Mouse (Mus musculus) hindbrain, embryonic 11.5 days (tissue): ENCODE results near the gene Aox4. TPM values are rescaled to one million over a fixed set of nuclear protein-coding genes. Genes with fewer than 3 reads are reported as not detected.

ENCODE experiments used
- ATAC-seq: fragments of 200-750 bp; cut with Nextera tagmentation; 2 replicates; pipeline ENCODE4 v1.8.0; 2017; ENCODE audit warnings: mild to moderate bottlenecking, moderate TSS enrichment, moderate library complexity; ENCODE audit not compliant: low FRiP score
- DNase-seq: peaks from one replicate; pipeline ENCODE4 v3.0.0-alpha.2; 2015; ENCODE audit warnings: low spot score
- H3K27ac ChIP-seq: fragments of 300-500 bp; sonication (generic); 2 replicates; pipeline ENCODE4 v1.5.1; 2014; ENCODE audit warnings: mild to moderate bottlenecking, low read depth, low read length
- H3K27me3 ChIP-seq: fragments of 300-500 bp; sonication (generic); 2 replicates; pipeline ENCODE4 v1.6.1; 2014; ENCODE audit warnings: mild to moderate bottlenecking, low read length, moderate library complexity, mixed read lengths; ENCODE audit not compliant: control insufficient read depth, insufficient read depth
- H3K36me3 ChIP-seq: fragments of 300-500 bp; sonication (generic); 2 replicates; pipeline ENCODE4 v1.6.1; 2014; ENCODE audit warnings: mild to moderate bottlenecking, low read length, moderate library complexity, mixed read lengths; ENCODE audit not compliant: control insufficient read depth, insufficient read depth
- H3K4me1 ChIP-seq: fragments of 300-500 bp; sonication (generic); replicated peaks from 2 replicates; pipeline ENCODE4 v1.6.1; 2014; ENCODE audit warnings: low read length, mixed read lengths; ENCODE audit not compliant: control insufficient read depth, insufficient read depth
- H3K4me2 ChIP-seq: fragments of 300-500 bp; sonication (generic); replicated peaks from 2 replicates; pipeline ENCODE4 v1.6.1; 2014; ENCODE audit warnings: mild to moderate bottlenecking, low read depth, low read length
- H3K4me3 ChIP-seq: fragments of 300-500 bp; sonication (generic); 2 replicates; pipeline ENCODE4 v1.5.1; 2014; ENCODE audit warnings: low read depth, low read length
- H3K9ac ChIP-seq: fragments of 300-500 bp; sonication (generic); 2 replicates; pipeline ENCODE4 v1.6.1; 2014; ENCODE audit warnings: low read depth, low read length
- H3K9me3 ChIP-seq: fragments of 300-500 bp; sonication (generic); 2 replicates; pipeline ENCODE4 v1.6.1; 2016; ENCODE audit warnings: low read length; ENCODE audit not compliant: control insufficient read depth
- WGBS: fragments of 180-500 bp; shearing (Covaris S2); extraction: QIAGEN DNeasy Blood & Tissue Kit; methylation state at CpG from one replicate; pipeline ENCODE4 v1.1.7; 2014; 5-methylcytosine and 5-hydroxymethylcytosine counted together
- polyA plus RNA-seq: library from polyadenylated mRNA; unstranded; fragments of >200 nt; fragmentation: Nextera tagmentation; extraction: Ambion mirVana; gene quantifications from 2 replicates; pipeline ENCODE4 v1.2.1, GENCODE M21; 2014

Aox4 gene
- polyA plus RNA-seq, 1 experiment from 2014 or later = not detected

- Histone ChIP-seq H3K27me3 (no peaks in the 10 kb centered on the region), H3K36me3 (no peaks in the 10 kb centered on the region), H3K4me2 (no peak overlapping the region), H3K9me3 (no peaks in the 10 kb centered on the region), H3K4me3 (no peak overlapping the region), H3K9ac (no peak overlapping the region), H3K27ac (no peak overlapping the region), H3K4me1 (no peaks in the 10 kb centered on the region)
- ATAC-seq (no peak), DNase-seq (no peak)
- WGBS = 70% methylated on average over 6 of the region's 6 CpGs
Observed at GRCm38 (mm10) chr1:58302015-58302414, 91.8 kb downstream of the Aox4 start.

- Histone ChIP-seq H3K27me3 (no peaks in the 10 kb centered on the region), H3K4me2 (no peak overlapping the region), H3K27ac (no peak overlapping the region), H3K4me1 (no peaks in the 10 kb centered on the region), H3K9me3 (no peaks in the 10 kb centered on the region), H3K4me3 (no peak overlapping the region), H3K36me3 (no peaks in the 10 kb centered on the region), H3K9ac (no peak overlapping the region)
- 88% methylated on average over 6 of the region's 6 CpGs for WGBS
- ATAC-seq (no peak), DNase-seq (no peak)
Observed at GRCm38 (mm10) chr1:58303009-58303408, 92.8 kb downstream of the Aox4 start.

GRCm38 (mm10) chr1:58303726-58304125 is 93.5 kb downstream of the Aox4 start:
- ATAC-seq (no peak), DNase-seq (no peak)
- no peak overlapping the region for H3K9ac ChIP-seq
- no peaks in the 10 kb centered on the region for H3K36me3 ChIP-seq
- no peak overlapping the region for H3K4me2 ChIP-seq
- 94% methylated on average over 4 of the region's 4 CpGs for WGBS
- no peaks in the 10 kb centered on the region for H3K27me3 ChIP-seq
- no peak overlapping the region for H3K27ac ChIP-seq
- H3K4me1 ChIP-seq = no peaks in the 10 kb centered on the region
- H3K4me3 ChIP-seq = no peak overlapping the region
- no peaks in the 10 kb centered on the region for H3K9me3 ChIP-seq

GRCm38 (mm10) chr1:58304296-58304695 is 94.1 kb downstream of the Aox4 start:
- ATAC-seq = no peak
- Histone ChIP-seq H3K4me1 (no peaks in the 10 kb centered on the region), H3K4me2 (no peak overlapping the region), H3K27me3 (no peaks in the 10 kb centered on the region), H3K9me3 (no peaks in the 10 kb centered on the region), H3K36me3 (no peaks in the 10 kb centered on the region), H3K9ac (no peak overlapping the region), H3K4me3 (no peak overlapping the region), H3K27ac (no peak overlapping the region)
- 64% methylated on average over 12 of the region's 12 CpGs for WGBS
- DNase-seq = no peak

- Histone ChIP-seq H3K27ac (no peak overlapping the region), H3K4me1 (no peaks in the 10 kb centered on the region), H3K9ac (no peak overlapping the region), H3K36me3 (no peaks in the 10 kb centered on the region), H3K4me3 (no peak overlapping the region), H3K9me3 (no peaks in the 10 kb centered on the region), H3K27me3 (no peaks in the 10 kb centered on the region), H3K4me2 (no peak overlapping the region)
- ATAC-seq (no peak), DNase-seq (no peak)
- 84% methylated on average over 8 of the region's 8 CpGs for WGBS
Observed at GRCm38 (mm10) chr1:58307181-58307580, 97.0 kb downstream of the Aox4 start.

GRCm38 (mm10) chr1:58308594-58308993 is 98.4 kb downstream of the Aox4 start:
- H3K4me3 ChIP-seq = no peak overlapping the region
- WGBS = 88% methylated on average over 8 of the region's 8 CpGs
- DNase-seq (no peak), ATAC-seq (no peak)
- H3K27me3 ChIP-seq = no peaks in the 10 kb centered on the region
- no peaks in the 10 kb centered on the region for H3K4me1 ChIP-seq
- H3K4me2 ChIP-seq = no peak overlapping the region
- no peaks in the 10 kb centered on the region for H3K36me3 ChIP-seq
- no peak overlapping the region for H3K27ac ChIP-seq
- no peak overlapping the region for H3K9ac ChIP-seq
- H3K9me3 ChIP-seq = no peaks in the 10 kb centered on the region

- Histone ChIP-seq H3K27me3 (no peaks in the 10 kb centered on the region), H3K36me3 (no peaks in the 10 kb centered on the region), H3K4me2 (no peak overlapping the region), H3K9me3 (no peaks in the 10 kb centered on the region), H3K9ac (no peak overlapping the region), H3K4me3 (no peak overlapping the region), H3K27ac (no peak overlapping the region), H3K4me1 (no peaks in the 10 kb centered on the region)
- 74% methylated on average over 4 of the region's 4 CpGs for WGBS
- no peak for ATAC-seq
- DNase-seq = no peak
Observed at GRCm38 (mm10) chr1:58309853-58310252, 99.7 kb downstream of the Aox4 start.

- H3K27me3 ChIP-seq = no peaks in the 10 kb centered on the region
- 82% methylated on average over 7 of the region's 7 CpGs for WGBS
- no peak overlapping the region for H3K4me2 ChIP-seq
- H3K4me3 ChIP-seq = no peak overlapping the region
- H3K36me3 ChIP-seq = no peaks in the 10 kb centered on the region
- no peak overlapping the region for H3K27ac ChIP-seq
- H3K9ac ChIP-seq = no peak overlapping the region
- ATAC-seq (no peak), DNase-seq (no peak)
- H3K9me3 ChIP-seq = no peaks in the 10 kb centered on the region
- no peaks in the 10 kb centered on the region for H3K4me1 ChIP-seq
Observed at GRCm38 (mm10) chr1:58311221-58311864, 101.1 kb downstream of the Aox4 start.

- Histone ChIP-seq H3K9ac (no peak overlapping the region), H3K27ac (no peak overlapping the region), H3K36me3 (no peaks in the 10 kb centered on the region), H3K4me3 (no peak overlapping the region), H3K9me3 (no peaks in the 10 kb centered on the region), H3K4me2 (no peak overlapping the region), H3K4me1 (no peaks in the 10 kb centered on the region), H3K27me3 (no peaks in the 10 kb centered on the region)
- DNase-seq (no peak), ATAC-seq (no peak)
- 93% methylated on average over 8 of the region's 8 CpGs for WGBS
Observed at GRCm38 (mm10) chr1:58313173-58313572, 103.0 kb downstream of the Aox4 start.
